Mouse (Mus musculus): ENCODE measurements around the gene Paxx.

DNA sequence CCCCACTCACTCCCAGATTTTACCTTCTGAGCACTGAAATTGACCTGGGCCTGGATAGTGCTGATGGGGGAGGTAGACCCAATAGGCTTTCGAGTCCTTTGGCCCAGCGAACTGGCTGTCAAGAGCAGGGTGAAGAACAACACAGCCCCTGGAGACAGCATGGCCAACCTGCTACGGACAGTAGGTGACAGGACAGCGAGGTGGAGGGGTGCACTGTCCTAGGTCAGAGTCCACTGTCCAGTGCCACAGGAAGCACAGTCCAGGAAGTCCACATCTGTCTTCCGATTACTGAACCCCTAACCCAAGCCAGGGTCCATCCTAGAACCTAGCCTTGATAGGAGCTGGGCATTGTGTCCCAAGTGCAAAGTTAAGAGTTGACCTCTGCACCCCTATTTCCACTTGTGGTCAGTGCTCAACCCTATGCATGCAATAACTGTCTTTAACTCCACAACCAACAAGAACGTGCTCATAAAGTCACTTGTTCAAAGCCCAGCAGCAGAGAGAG lies 39.2 kb upstream of the Paxx start:
- TF ChIP-seq MXI1 (IDR thresholded peaks at IDR 0.05; ENCODE audit: low read depth, low read length) (no peak), POLR2A (IDR thresholded peaks at IDR 0.05; ENCODE audit: low read depth, low read length) (no peak), CTCF (conservative IDR thresholded peaks at IDR 0.05 in 1 of 2, IDR thresholded peaks at IDR 0.05 in 1 of 2; ENCODE audit: low read depth in 2 of 2, low read length in 2 of 2) (no peak), TCF12 (IDR thresholded peaks at IDR 0.05; ENCODE audit: low read depth, low read length) (no peak), EP300 (IDR thresholded peaks at IDR 0.05; ENCODE audit: low read length) (no peak), E2F4 (IDR thresholded peaks at IDR 0.05; ENCODE audit: insufficient replicate concordance, low read depth, low read length) (no peak), MEF2A (IDR thresholded peaks at IDR 0.05; ENCODE audit: borderline replicate concordance, low read depth, low read length) (no peak), NRF1 (IDR thresholded peaks at IDR 0.05; ENCODE audit: low read depth, low read length) (no peak), ZNF384 (IDR thresholded peaks at IDR 0.05; ENCODE audit: low read depth, low read length) (no peak)

All from CH12.LX (cell line).